Mouse (Mus musculus) G1E (cell line): ENCODE measurements around the gene Krt78. TPM values are rescaled to one million over a fixed set of nuclear protein-coding genes. Genes with fewer than 3 reads are reported as not detected.

Source experiments
- ATAC-seq: 2 replicates; pipeline ENCODE4 v1.8.0; 2016; ENCODE audit warnings: mild to moderate bottlenecking; ENCODE audit not compliant: insufficient number of reproducible peaks, poor library complexity, low FRiP score, severe bottlenecking; ENCODE audit errors: extremely low read depth
- DNase-seq: peaks from one replicate; pipeline ENCODE4 v3.0.0; 2012; ENCODE audit warnings: low spot score
- H3K27me3 ChIP-seq: 2 replicates; pipeline ENCODE4 v1.6.1; 2012; ENCODE audit warnings: mild to moderate bottlenecking, low read length, inconsistent platforms; ENCODE audit not compliant: insufficient read depth
- H3K36me3 ChIP-seq: replicated peaks from 2 replicates; pipeline ENCODE3; 2012; ENCODE audit warnings: mild to moderate bottlenecking, inconsistent platforms
- H3K4me1 ChIP-seq: 2 replicates; pipeline ENCODE4 v1.6.1; 2012; ENCODE audit warnings: low read depth, low read length, inconsistent platforms, mixed read lengths; ENCODE audit not compliant: insufficient read depth
- H3K4me3 ChIP-seq: 2 replicates; pipeline ENCODE4 v1.5.1; 2012; ENCODE audit warnings: low read depth, mild to moderate bottlenecking, inconsistent platforms, low read length, moderate library complexity, mixed read lengths
- H3K9me3 ChIP-seq: replicated peaks from 2 replicates; pipeline ENCODE4 v1.6.1; 2012; ENCODE audit warnings: inconsistent platforms
- CTCF ChIP-seq: IDR thresholded peaks from 2 replicates; pipeline ENCODE4 v1.5.1; 2012; ENCODE audit warnings: low read depth, low read length, inconsistent platforms, mixed read lengths
- GATA1 ChIP-seq: IDR thresholded peaks from 2 replicates; pipeline ENCODE4 v1.6.1; 2012; ENCODE audit warnings: borderline replicate concordance, low read length, inconsistent platforms, mixed read lengths
- GATA2 ChIP-seq: IDR thresholded peaks from 2 replicates; pipeline ENCODE4 v1.6.1; 2012; ENCODE audit warnings: low read depth, low read length, inconsistent platforms, borderline replicate concordance
- POLR2AphosphoS5 ChIP-seq: IDR thresholded peaks from 2 replicates; pipeline ENCODE4 v1.6.1; 2012; ENCODE audit warnings: low read depth, low read length, inconsistent platforms; ENCODE audit not compliant: insufficient replicate concordance
- TAL1 ChIP-seq: conservative IDR thresholded peaks from 2 replicates; pipeline ENCODE4 v1.6.1; 2012; ENCODE audit warnings: low read depth, low read length, inconsistent platforms, mixed read lengths
- polyA plus RNA-seq: library from polyadenylated mRNA; stranded (reverse); fragments of >175 nt; gene quantifications from 2 replicates; pipeline ENCODE4 v1.2.3, GENCODE M21; 2012
- total RNA-seq, 2 experiments: library from RNA; stranded (forward) in 1 of 2; stranded (reverse) in 1 of 2; fragments of 200-1000 nt in 1 of 2; fragments of >200 nt in 1 of 2; fragmentation: Nextera tagmentation in 1 of 2; gene quantifications; 2 replicates each; pipeline ENCODE4 v1.2.3; 2014 to 2017

Krt78 gene
- total and polyA plus RNA-seq, 3 experiments: 0.05 TPM; not detected in 2

DNA sequence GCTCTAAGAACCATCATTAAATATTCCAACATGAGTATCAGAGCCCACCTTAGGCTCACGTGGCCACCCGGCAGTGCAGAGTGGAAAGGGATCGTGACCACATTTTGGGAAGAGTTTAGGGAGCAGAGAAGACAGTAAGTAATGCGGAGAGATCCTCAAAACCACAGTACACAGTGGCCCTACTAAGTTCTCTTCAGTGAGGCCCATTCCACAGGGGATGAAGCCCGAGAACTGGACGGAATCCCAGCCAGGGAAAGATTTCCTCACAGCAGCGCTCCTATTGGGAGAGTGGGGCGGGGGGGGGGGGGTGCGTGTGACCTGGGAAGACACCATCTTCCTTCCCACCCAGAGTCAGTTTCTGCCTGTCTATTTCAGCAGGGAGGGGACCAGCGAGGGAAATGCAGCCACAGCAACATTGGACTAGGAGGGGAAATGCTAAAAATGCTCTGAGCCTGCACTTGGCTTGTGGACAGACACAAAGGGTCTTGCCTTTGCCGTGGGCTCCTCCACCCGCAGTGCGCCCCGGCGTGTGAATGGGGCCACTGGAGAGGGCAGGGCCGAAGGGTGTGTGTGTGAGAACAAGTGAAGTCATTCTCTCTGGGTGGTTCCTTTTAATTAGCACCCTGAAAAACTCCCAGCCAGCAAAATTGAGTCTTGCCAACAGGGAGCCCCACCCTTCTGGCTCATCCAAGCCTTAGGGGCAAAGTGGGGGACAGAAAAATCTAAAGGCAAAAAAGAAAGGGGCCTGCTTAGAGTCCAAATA lies 20.2 kb upstream of the Krt78 start:
- no peaks in the 10 kb centered on the region for H3K36me3 ChIP-seq
- ATAC-seq (no peak), DNase-seq (no peak)
- no peak overlapping the region for H3K4me3 ChIP-seq
- peaks cover 49% of the 10 kb centered on the region for H3K4me1 ChIP-seq
- TF ChIP-seq CTCF: no peak
- TF ChIP-seq GATA2: no peak
- no peak for TF ChIP-seq POLR2AphosphoS5
- no peak for TF ChIP-seq GATA1
- TF ChIP-seq TAL1: no peak
- H3K27me3 ChIP-seq: peaks cover 13% of the 10 kb centered on the region
- H3K9me3 ChIP-seq: no peaks in the 10 kb centered on the region

DNA sequence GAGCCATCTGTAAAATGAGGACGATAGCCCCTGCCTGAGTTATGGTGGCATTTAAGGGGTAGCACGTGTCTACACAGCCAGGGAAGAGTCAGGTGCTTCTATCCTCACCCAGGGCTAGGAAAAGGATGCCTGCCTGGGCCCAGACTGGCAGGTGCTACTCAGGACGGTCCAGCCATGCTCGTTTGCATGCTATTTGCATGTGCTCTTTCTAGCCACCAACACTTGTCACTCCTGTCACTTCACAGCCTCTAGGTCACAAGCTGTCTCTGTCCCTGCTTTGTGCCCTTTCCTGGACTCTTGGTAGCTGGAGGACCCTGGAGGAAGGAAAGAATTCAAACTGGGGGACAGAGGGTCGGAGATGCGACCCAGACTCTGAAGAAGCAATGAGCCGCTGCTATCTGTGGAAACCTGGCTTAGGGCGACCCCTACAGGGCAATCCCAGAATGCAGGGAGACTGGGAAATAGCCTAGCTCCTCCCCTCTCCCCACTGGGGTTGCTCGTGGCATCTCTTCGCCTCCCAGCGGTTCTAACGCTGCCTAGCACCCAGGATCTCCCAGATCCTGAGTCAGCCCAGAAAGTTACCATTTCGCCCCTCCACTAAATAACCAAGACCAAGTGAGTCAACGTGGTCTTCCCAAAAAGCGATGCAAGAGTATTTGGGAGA lies 19.5 kb upstream of the Krt78 start:
- no peak overlapping the region for H3K4me3 ChIP-seq
- ATAC-seq (peak; percentile 67), DNase-seq (peak; percentile 81)
- H3K4me1 ChIP-seq: peaks cover 49% of the 10 kb centered on the region
- H3K36me3 ChIP-seq: no peaks in the 10 kb centered on the region
- peaks cover 19% of the 10 kb centered on the region for H3K27me3 ChIP-seq
- H3K9me3 ChIP-seq: no peaks in the 10 kb centered on the region
- TF ChIP-seq CTCF (peak; percentile 95), GATA1 (no peak), GATA2 (no peak), POLR2AphosphoS5 (no peak), TAL1 (no peak)

DNA sequence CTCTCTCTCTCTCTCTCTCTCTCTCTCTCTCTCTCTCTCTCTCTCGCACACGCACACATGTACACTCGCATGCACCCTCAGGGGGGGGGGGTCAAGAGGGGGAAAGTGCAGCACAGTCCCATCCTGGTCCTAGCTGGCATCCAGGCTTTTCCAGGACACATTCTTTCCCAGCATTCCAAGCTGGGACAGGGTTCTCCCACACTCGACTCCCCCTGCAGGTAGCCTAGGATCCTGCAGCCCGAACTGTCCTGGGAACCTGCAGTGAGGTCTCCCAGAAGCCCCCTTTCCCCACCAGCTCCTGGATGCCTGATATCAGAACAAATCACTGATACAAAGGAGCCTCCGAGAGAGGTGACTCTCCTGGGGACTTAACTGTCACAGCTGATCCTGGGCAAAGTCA lies 16.4 kb upstream of the Krt78 start:
- Histone ChIP-seq H3K4me1 (peaks cover 21% of the 10 kb centered on the region), H3K27me3 (peaks cover 22% of the 10 kb centered on the region), H3K4me3 (no peak overlapping the region), H3K36me3 (no peaks in the 10 kb centered on the region), H3K9me3 (no peaks in the 10 kb centered on the region)
- ATAC-seq (no peak), DNase-seq (no peak)
- TF ChIP-seq CTCF (no peak), POLR2AphosphoS5 (no peak), GATA2 (no peak), TAL1 (no peak), GATA1 (no peak)

- no peak for DNase-seq
- ATAC-seq: no peak
- Histone ChIP-seq H3K9me3 (no peaks in the 10 kb centered on the region), H3K27me3 (peaks cover 11% of the 10 kb centered on the region), H3K4me3 (no peak overlapping the region), H3K4me1 (no peaks in the 10 kb centered on the region), H3K36me3 (no peaks in the 10 kb centered on the region)
- TF ChIP-seq CTCF (no peak), GATA2 (no peak), TAL1 (no peak), GATA1 (no peak), POLR2AphosphoS5 (no peak)
Measured at GRCm38 (mm10) chr15:101966808-101967207, 12.7 kb upstream of the Krt78 start.

- ATAC-seq (no peak), DNase-seq (no peak)
- Histone ChIP-seq H3K4me1 (no peaks in the 10 kb centered on the region), H3K36me3 (no peaks in the 10 kb centered on the region), H3K9me3 (peaks cover 6% of the 10 kb centered on the region), H3K27me3 (no peaks in the 10 kb centered on the region; the same call in 1 of the 2 replicates), H3K4me3 (no peak overlapping the region)
- TF ChIP-seq POLR2AphosphoS5: no peak
- no peak for TF ChIP-seq CTCF
- TF ChIP-seq TAL1: no peak
Measured at GRCm38 (mm10) chr15:101958891-101959290, 4.8 kb upstream of the Krt78 start.

DNA sequence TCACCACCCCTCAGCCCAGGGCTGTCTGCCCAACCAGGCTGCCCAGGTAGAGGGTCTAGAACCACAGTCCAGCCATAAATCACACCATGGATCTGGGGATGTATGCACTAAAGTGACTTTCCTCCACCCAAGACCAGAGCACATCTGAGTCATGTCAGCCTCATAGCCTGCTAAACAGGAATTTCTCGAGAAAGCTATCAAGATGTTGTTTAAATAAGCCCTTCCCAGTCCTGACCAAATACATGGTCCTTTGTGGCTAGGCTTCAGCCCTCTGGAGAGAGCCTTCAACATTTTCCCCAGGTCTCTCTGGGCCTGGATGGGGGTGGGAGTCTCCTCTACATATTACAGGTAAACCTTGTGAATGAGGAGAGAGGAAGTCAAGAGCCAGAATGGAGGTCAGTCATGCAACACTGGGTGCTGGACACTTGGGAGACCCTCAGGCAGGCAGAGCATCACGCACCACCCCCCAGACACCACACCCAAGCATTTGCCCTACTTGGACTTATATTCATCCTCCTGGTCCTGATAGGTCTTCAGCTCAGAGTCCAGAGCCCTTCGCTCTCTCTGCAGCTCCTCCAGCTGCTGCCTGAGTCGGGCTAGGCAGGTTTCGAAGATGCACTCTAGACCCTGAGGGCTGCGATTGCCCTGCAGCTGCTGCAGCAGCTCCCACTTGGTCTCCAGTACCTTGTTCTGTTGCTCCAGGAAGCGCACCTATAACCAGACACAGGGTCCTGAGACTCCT lies 1.2 kb downstream of the Krt78 start:
- Histone ChIP-seq H3K27me3 (no peaks in the 10 kb centered on the region; the same call in 1 of the 2 replicates), H3K36me3 (no peaks in the 10 kb centered on the region), H3K4me3 (no peak overlapping the region), H3K9me3 (peaks cover 12% of the 10 kb centered on the region), H3K4me1 (no peaks in the 10 kb centered on the region)
- DNase-seq (no peak), ATAC-seq (no peak)
- no peak for TF ChIP-seq GATA2
- TF ChIP-seq GATA1: no peak
